Mouse (Mus musculus) limb, embryonic 13.5 days (tissue): ENCODE data around the gene Sik3. TPM values are rescaled to one million over a fixed set of nuclear protein-coding genes. Genes with fewer than 3 reads are reported as not detected.

Experiments
- ATAC-seq: fragments of 200-750 bp; cut with Nextera tagmentation; 2 replicates; pipeline ENCODE4 v1.8.0; 2017; ENCODE audit warnings: low read depth, moderate number of reproducible peaks, moderate TSS enrichment; ENCODE audit not compliant: low FRiP score
- H3K27ac ChIP-seq: fragments of 300-500 bp; sonication (generic); 2 replicates; pipeline ENCODE4 v1.5.1; 2015; ENCODE audit warnings: inconsistent platforms, mild to moderate bottlenecking, moderate library complexity
- H3K27me3 ChIP-seq: fragments of 300-500 bp; sonication (generic); 2 replicates; pipeline ENCODE4 v1.6.1; 2015; ENCODE audit warnings: mild to moderate bottlenecking, inconsistent platforms
- H3K36me3 ChIP-seq: fragments of 300-500 bp; sonication (generic); 2 replicates; pipeline ENCODE4 v1.6.1; 2015; ENCODE audit warnings: inconsistent platforms, mild to moderate bottlenecking, moderate library complexity
- H3K4me1 ChIP-seq: fragments of 300-500 bp; sonication (generic); 2 replicates; pipeline ENCODE4 v1.6.1; 2015; ENCODE audit warnings: inconsistent platforms
- H3K4me2 ChIP-seq: fragments of 300-500 bp; sonication (generic); replicated peaks from 2 replicates; pipeline ENCODE4 v1.6.1; 2015; ENCODE audit warnings: inconsistent platforms, mild to moderate bottlenecking, moderate library complexity
- H3K4me3 ChIP-seq: fragments of 300-500 bp; sonication (generic); 2 replicates; pipeline ENCODE4 v1.5.1; 2015; ENCODE audit warnings: moderate library complexity, mild to moderate bottlenecking, inconsistent platforms
- H3K9ac ChIP-seq: fragments of 300-500 bp; sonication (generic); 2 replicates; pipeline ENCODE4 v1.6.1; 2015; ENCODE audit warnings: mild to moderate bottlenecking, inconsistent platforms
- H3K9me3 ChIP-seq: fragments of 300-500 bp; sonication (generic); 2 replicates; pipeline ENCODE4 v1.6.1; 2016; ENCODE audit warnings: inconsistent platforms
- WGBS: fragments of 180-500 bp; shearing (Covaris S2); methylation state at CpG from one replicate; pipeline ENCODE4 v1.1.7; 2015; 5-methylcytosine and 5-hydroxymethylcytosine counted together
- polyA plus RNA-seq: library from polyadenylated mRNA; unstranded; fragments of >200 nt; fragmentation: Nextera tagmentation; extraction: Ambion mirVana; gene quantifications from 2 replicates; pipeline ENCODE4 v1.2.1, GENCODE M21; 2015

Gene Sik3
- 8.2 and 9.4 TPM in 2 replicates for polyA plus RNA-seq

- Histone ChIP-seq H3K4me2 (peak within 1 kb of the TSS; percentile 86), H3K9ac (peak within 1 kb of the TSS; percentile 97), H3K4me1 (peaks cover 41% of the 10 kb centered on the region), H3K36me3 (no peaks in the 10 kb centered on the region), H3K9me3 (no peaks in the 10 kb centered on the region), H3K27ac (peak within 1 kb of the TSS; percentile 83), H3K4me3 (peak within 1 kb of the TSS; percentile 96), H3K27me3 (no peaks in the 10 kb centered on the region)
- ATAC-seq = peak; percentile 84
- WGBS = 3% methylated on average over 42 of the region's 78 CpGs
Observed at GRCm38 (mm10) chr9:46012091-46013008, at the start of gene Sik3, which contains the start of gene Pafah1b2. Gene Sik3, plus strand, starts transcription at chr9:46012820. Gene Pafah1b2, minus strand, starts transcription at chr9:46012690.

GRCm38 (mm10) chr9:45963577-45963976 is 49.0 kb upstream of the Sik3 start:
- Histone ChIP-seq H3K4me3 (no peak overlapping the region), H3K36me3 (peaks cover 75% of the 10 kb centered on the region), H3K27ac (no peak overlapping the region), H3K4me1 (0 out of 2 replicates have a peak, but pooled peaks cover 7% of the 10 kb centered on the region), H3K27me3 (no peaks in the 10 kb centered on the region), H3K9me3 (no peaks in the 10 kb centered on the region), H3K9ac (no peak overlapping the region), H3K4me2 (no peak overlapping the region)
- 95% methylated on average over 6 of the region's 6 CpGs for WGBS
- ATAC-seq = no peak

GRCm38 (mm10) chr9:45976884-45977283 is 35.7 kb upstream of the Sik3 start:
- no peak overlapping the region for H3K4me2 ChIP-seq
- H3K36me3 ChIP-seq = peaks cover 40% of the 10 kb centered on the region
- H3K9me3 ChIP-seq = no peaks in the 10 kb centered on the region
- H3K27me3 ChIP-seq = no peaks in the 10 kb centered on the region
- H3K9ac ChIP-seq = no peak overlapping the region
- H3K4me3 ChIP-seq = no peak overlapping the region
- peaks cover 17% of the 10 kb centered on the region for H3K4me1 ChIP-seq
- 86% methylated on average over 2 of the region's 2 CpGs for WGBS
- no peak for ATAC-seq
- no peak overlapping the region for H3K27ac ChIP-seq

- H3K27me3 ChIP-seq = no peaks in the 10 kb centered on the region
- no peak overlapping the region for H3K9ac ChIP-seq
- H3K4me1 ChIP-seq = peaks cover 36% of the 10 kb centered on the region
- ATAC-seq = no peak
- WGBS = 96% methylated on average over 2 of the region's 2 CpGs
- no peak overlapping the region for H3K27ac ChIP-seq
- no peak overlapping the region for H3K4me2 ChIP-seq
- peaks cover 23% of the 10 kb centered on the region for H3K36me3 ChIP-seq
- no peak overlapping the region for H3K4me3 ChIP-seq
- H3K9me3 ChIP-seq = no peaks in the 10 kb centered on the region
Observed at GRCm38 (mm10) chr9:45979778-45980177, 32.8 kb upstream of the Sik3 start.

GRCm38 (mm10) chr9:45980611-45981010 is 32.0 kb upstream of the Sik3 start:
- Histone ChIP-seq H3K4me1 (peaks cover 36% of the 10 kb centered on the region), H3K4me3 (no peak overlapping the region), H3K36me3 (peaks cover 17% of the 10 kb centered on the region), H3K9me3 (no peaks in the 10 kb centered on the region), H3K27me3 (no peaks in the 10 kb centered on the region), H3K4me2 (no peak overlapping the region), H3K27ac (no peak overlapping the region), H3K9ac (no peak overlapping the region)
- ATAC-seq = no peak
- WGBS = 95% methylated on average over 1 of the region's 1 CpGs

DNA sequence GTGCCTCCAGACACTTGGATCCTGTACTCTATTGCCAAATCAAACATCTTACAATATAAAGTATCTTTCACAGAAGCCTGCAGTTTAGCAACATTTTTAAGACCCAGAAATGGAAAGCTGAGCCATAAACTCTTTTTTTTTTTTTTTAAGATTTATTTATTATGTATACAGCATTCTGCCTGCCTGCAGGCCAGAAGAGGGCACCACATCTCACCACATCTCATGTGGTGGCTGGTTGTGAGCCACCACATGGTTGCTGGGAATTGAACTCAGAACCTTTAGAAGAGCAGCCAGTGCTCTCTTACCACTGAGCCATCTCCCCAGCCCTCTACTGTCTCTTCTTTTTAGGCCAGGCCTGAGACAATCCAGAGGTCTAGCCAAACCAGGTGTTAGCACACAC is 31.3 kb upstream of the Sik3 start:
- H3K9me3 ChIP-seq = no peaks in the 10 kb centered on the region
- ATAC-seq = no peak
- no peak overlapping the region for H3K27ac ChIP-seq
- 0 out of 2 replicates have a peak overlapping the region, but pooled peaks have one; percentile 19 for H3K4me2 ChIP-seq
- no peaks in the 10 kb centered on the region for H3K27me3 ChIP-seq
- H3K36me3 ChIP-seq = peaks cover 13% of the 10 kb centered on the region
- peaks cover 36% of the 10 kb centered on the region for H3K4me1 ChIP-seq
- no peak overlapping the region for H3K9ac ChIP-seq
- no peak overlapping the region for H3K4me3 ChIP-seq

- Histone ChIP-seq H3K4me1 (peaks cover 36% of the 10 kb centered on the region), H3K36me3 (peaks cover 13% of the 10 kb centered on the region), H3K9me3 (no peaks in the 10 kb centered on the region), H3K4me3 (peak overlapping the region; percentile 97), H3K4me2 (peak overlapping the region; percentile 95), H3K27me3 (no peaks in the 10 kb centered on the region), H3K27ac (peak overlapping the region; percentile 95), H3K9ac (peak overlapping the region; percentile 98)
- under 1% methylated on average over 23 of the region's 23 CpGs for WGBS
- no peak for ATAC-seq
Observed at GRCm38 (mm10) chr9:45983676-45984408, 28.8 kb upstream of the Sik3 start.

- H3K27me3 ChIP-seq = no peaks in the 10 kb centered on the region
- peak overlapping the region; percentile 97 for H3K4me3 ChIP-seq
- H3K4me2 ChIP-seq = peak overlapping the region; percentile 95
- no peaks in the 10 kb centered on the region for H3K9me3 ChIP-seq
- H3K36me3 ChIP-seq = peaks cover 13% of the 10 kb centered on the region
- peak overlapping the region; percentile 95 for H3K27ac ChIP-seq
- H3K4me1 ChIP-seq = peaks cover 36% of the 10 kb centered on the region
- WGBS = 0% methylated on average over 49 of the region's 76 CpGs
- H3K9ac ChIP-seq = peak overlapping the region; percentile 98
- peak; percentile 93 for ATAC-seq
Observed at GRCm38 (mm10) chr9:45984409-45985228, 28.0 kb upstream of the Sik3 start.

- Histone ChIP-seq H3K4me3 (peak overlapping the region; percentile 97), H3K27me3 (no peaks in the 10 kb centered on the region), H3K4me1 (peaks cover 30% of the 10 kb centered on the region), H3K4me2 (peak overlapping the region; percentile 95), H3K9ac (peak overlapping the region; percentile 98), H3K27ac (peak overlapping the region; percentile 95), H3K9me3 (no peaks in the 10 kb centered on the region), H3K36me3 (peaks cover 13% of the 10 kb centered on the region)
- ATAC-seq = peak; percentile 46; the same call in 1 of the 2 replicates
- 2% methylated on average over 4 of the region's 4 CpGs for WGBS
Observed at GRCm38 (mm10) chr9:45985229-45985567, 27.4 kb upstream of the Sik3 start.

DNA sequence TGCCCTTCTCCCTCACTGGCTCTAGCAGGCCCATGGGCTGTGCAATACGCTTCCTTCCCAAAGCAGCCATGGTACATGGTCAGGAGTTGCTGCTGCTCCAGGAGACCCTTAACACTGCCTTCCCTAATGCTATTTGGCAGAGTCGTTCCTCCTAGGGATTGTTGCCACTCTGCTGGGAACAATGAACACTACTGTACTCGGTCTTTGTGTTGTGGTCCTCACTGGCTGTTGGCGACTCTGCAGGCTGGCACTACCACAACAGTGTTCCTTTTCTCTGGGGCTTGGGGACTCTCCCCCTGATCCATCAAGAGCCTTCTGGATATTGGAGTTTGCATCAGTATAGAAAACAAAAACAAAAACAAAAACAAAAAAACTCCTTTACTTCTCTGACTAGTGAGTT is 13.6 kb upstream of the Sik3 start:
- H3K9me3 ChIP-seq = no peaks in the 10 kb centered on the region
- WGBS = 76% methylated on average over 4 of the region's 4 CpGs

DNA sequence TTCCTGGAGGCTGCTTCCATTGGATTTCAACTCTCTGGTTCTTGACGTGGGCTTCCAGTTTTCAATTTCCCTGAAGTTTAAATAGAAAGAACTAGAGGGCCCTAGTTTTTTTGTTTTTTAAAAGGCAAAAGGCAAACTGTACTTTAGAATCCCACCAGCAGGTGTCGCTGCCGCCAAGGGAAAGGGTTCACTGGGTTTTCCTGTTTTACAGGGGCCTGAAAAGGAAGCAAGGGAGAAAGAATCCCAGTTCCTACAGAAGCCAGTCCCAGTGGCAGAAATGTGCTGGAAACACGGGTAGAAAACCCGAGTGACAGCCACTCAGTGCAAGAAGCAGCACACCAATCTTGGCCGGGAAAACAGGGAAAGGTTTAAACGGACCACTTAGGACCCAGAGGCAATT is 8.9 kb upstream of the Sik3 start:
- no peak overlapping the region; the same call in 1 of the 2 replicates for H3K4me2 ChIP-seq
- H3K27ac ChIP-seq = no peak overlapping the region
- no peak overlapping the region for H3K9ac ChIP-seq
- no peak overlapping the region for H3K4me3 ChIP-seq
- no peak for ATAC-seq
- H3K36me3 ChIP-seq = no peaks in the 10 kb centered on the region
- 7% methylated on average over 7 of the region's 7 CpGs for WGBS
- no peaks in the 10 kb centered on the region for H3K9me3 ChIP-seq
- H3K27me3 ChIP-seq = no peaks in the 10 kb centered on the region
- H3K4me1 ChIP-seq = no peaks in the 10 kb centered on the region

More for the DNA sequence above, 13.6 kb upstream of the Sik3 start:
- Histone ChIP-seq H3K4me2 (no peak overlapping the region), H3K27me3 (no peaks in the 10 kb centered on the region), H3K27ac (no peak overlapping the region), H3K4me1 (no peaks in the 10 kb centered on the region), H3K36me3 (no peaks in the 10 kb centered on the region), H3K9ac (no peak overlapping the region), H3K4me3 (no peak overlapping the region)
- ATAC-seq = no peak
